Comparison of ENCODE assay signal across 9 mouse cellular contexts in the genomic region with DNA sequence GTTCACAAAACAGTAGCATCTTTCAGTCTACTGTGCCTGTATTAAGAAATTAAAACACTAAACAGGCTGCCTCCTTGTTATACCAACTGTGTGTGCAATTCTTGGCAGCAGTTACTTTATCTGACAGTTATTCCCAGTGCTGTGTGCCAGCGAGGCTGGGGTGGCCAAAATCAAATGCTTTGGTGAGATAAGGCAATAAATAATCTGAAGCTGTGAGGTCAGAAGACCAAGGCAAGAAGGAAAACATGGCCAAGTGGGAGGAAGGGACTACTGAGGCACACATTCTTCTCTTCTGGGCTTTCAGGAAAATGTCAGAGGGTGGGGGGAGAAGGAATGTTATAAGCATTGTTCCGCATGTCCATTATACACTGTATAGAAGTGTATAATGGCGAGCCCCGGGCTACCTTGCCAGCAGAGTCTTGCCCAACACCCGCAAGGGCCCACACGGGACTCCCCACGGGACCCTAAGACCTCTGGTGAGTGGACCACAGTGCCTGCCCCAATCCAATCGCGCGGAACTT. TPM values are rescaled to one million over a fixed set of nuclear protein-coding genes. Genes with fewer than 3 reads are reported as not detected.
DNase-seq lines count a peak whose midpoint lies in the region; ATAC-seq and TF ChIP-seq lines count a peak whose summit lies in the region.
"Had no signal": no experiment of that assay in that cellular context is flagged by ENCODE, and none has a peak within 500 bp of the region (broad histone marks: within the 10 kb centered on the region; RNA-seq: fewer than 3 reads in every experiment).

No protein-coding gene starts in this region.

- no peak overlapping the region for H3K4me2 ChIP-seq in stomach, embryonic 16.5 days (ENCODE audit: low read depth, low read length)
- H3K4me2 ChIP-seq in stomach, postnatal 0 days (replicated peaks; ENCODE audit: low read depth): no peak overlapping the region
- no peak overlapping the region for H3K4me2 ChIP-seq in intestine, embryonic 16.5 days (ENCODE audit: low read depth, low read length)

- no peak for ATAC-seq in stomach, embryonic 16.5 days (ENCODE audit: insufficient read depth, low FRiP score)
- no peak for ATAC-seq in stomach, postnatal 0 days (ENCODE audit: low FRiP score, low TSS enrichment)
- ATAC-seq in intestine, embryonic 16.5 days: no peak

- intact Hi-C loops in heart, postnatal 25 days (cut with DNase I): no loop called here
- intact Hi-C loops in heart, postnatal 14 days (cut with DNase I): no loop called here

- peak overlapping the region; percentile 38 for H3K27ac ChIP-seq in stomach, embryonic 16.5 days (ENCODE audit: low read length)
- H3K27ac ChIP-seq in stomach, postnatal 0 days (replicated peaks): no peak overlapping the region
- H3K27ac ChIP-seq in intestine, embryonic 16.5 days (ENCODE audit: low read length): no peak overlapping the region

- TF ChIP-seq CTCF in stomach, postnatal 0 days (IDR thresholded peaks at IDR 0.05; ENCODE audit: low read depth): no peak

- H3K4me1 ChIP-seq in stomach, embryonic 16.5 days (ENCODE audit: control insufficient read depth, insufficient read depth, low read length): no peaks in the 10 kb centered on the region; the same call in 1 of the 2 replicates
- no peaks in the 10 kb centered on the region for H3K4me1 ChIP-seq in stomach, postnatal 0 days (replicated peaks; ENCODE audit: control insufficient read depth, insufficient read depth)
- H3K4me1 ChIP-seq in intestine, embryonic 16.5 days (ENCODE audit: control insufficient read depth, insufficient read depth, low read length): no peaks in the 10 kb centered on the region

- no peaks in the 10 kb centered on the region for H3K27me3 ChIP-seq in stomach, embryonic 16.5 days (ENCODE audit: control insufficient read depth, insufficient read depth, low read length)
- no peaks in the 10 kb centered on the region for H3K27me3 ChIP-seq in stomach, postnatal 0 days (ENCODE audit: control insufficient read depth, insufficient read depth, low read length)
- H3K27me3 ChIP-seq in intestine, embryonic 16.5 days (replicated peaks; ENCODE audit: control insufficient read depth, insufficient read depth, low read length): no peaks in the 10 kb centered on the region

- no peak for TF ChIP-seq EP300 in stomach, postnatal 0 days (optimal IDR thresholded peaks at IDR 0.05)

- 79% methylated on average over 7 of the region's 10 CpGs for WGBS in stomach, embryonic 16.5 days
- 71% methylated on average over 7 of the region's 10 CpGs for WGBS in stomach, postnatal 0 days
- WGBS in intestine, embryonic 16.5 days: 87% methylated on average over 7 of the region's 10 CpGs

- H3K4me3 ChIP-seq in stomach, embryonic 16.5 days (replicated peaks; ENCODE audit: low read length): no peak overlapping the region
- H3K4me3 ChIP-seq in stomach, postnatal 0 days (ENCODE audit: low read depth, low read length): no peak overlapping the region
- no peak overlapping the region for H3K4me3 ChIP-seq in intestine, embryonic 16.5 days (ENCODE audit: low read length)
- H3K4me3 ChIP-seq: myocyte had no signal

- peak; percentile 63 to 68 for DNase-seq in heart, adult 18-20 months
- no peak for DNase-seq in heart, postnatal 25 days (ENCODE audit: low spot score)
- DNase-seq in stomach, postnatal 0 days (ENCODE audit: low spot score): no peak
- DNase-seq in heart, postnatal 14 days: peak; percentile 32 to 45
- DNase-seq in lung, postnatal 4 days: peak; percentile 18 to 62
- DNase-seq in frontal cortex, postnatal 25 days (ENCODE audit: low spot score in 2 of 2): no peak

- no peak overlapping the region for H3K9ac ChIP-seq in stomach, embryonic 16.5 days (ENCODE audit: low read length)
- no peak overlapping the region for H3K9ac ChIP-seq in stomach, postnatal 0 days (ENCODE audit: low read length)
- no peak overlapping the region for H3K9ac ChIP-seq in intestine, embryonic 16.5 days (ENCODE audit: low read depth, low read length)

- no peaks in the 10 kb centered on the region for H3K9me3 ChIP-seq in stomach, embryonic 16.5 days (replicated peaks; ENCODE audit: control insufficient read depth, low read length)
- H3K9me3 ChIP-seq in stomach, postnatal 0 days (ENCODE audit: control insufficient read depth, low read length): no peaks in the 10 kb centered on the region
- no peaks in the 10 kb centered on the region for H3K9me3 ChIP-seq in intestine, embryonic 16.5 days (ENCODE audit: control insufficient read depth, low read length)

- H3K36me3 ChIP-seq in stomach, embryonic 16.5 days (ENCODE audit: control insufficient read depth, insufficient read depth, low read length): no peaks in the 10 kb centered on the region
- no peaks in the 10 kb centered on the region for H3K36me3 ChIP-seq in stomach, postnatal 0 days (ENCODE audit: control insufficient read depth, insufficient read depth, low read length)
- H3K36me3 ChIP-seq in intestine, embryonic 16.5 days (ENCODE audit: control insufficient read depth, insufficient read depth, low read length): no peaks in the 10 kb centered on the region

RNA-seq across cellular contexts. Expression of a gene that starts 57.8 kb away (rescaled TPM):
- 10 to 100 TPM; 16.1 to 16.5 TPM for total RNA-seq in heart, adult 18-20 months (2021)
- 10 to 100 TPM; 18.1 to 20.4 TPM for total RNA-seq in heart, postnatal 25 days (2021)
- 50.3 and 52.1 TPM in 2 replicates for polyA plus RNA-seq in stomach, embryonic 16.5 days (2015; fragmentation: Nextera tagmentation; extraction: Ambion mirVana)
- 43.5 and 46.1 TPM in 2 replicates for polyA plus RNA-seq in stomach, postnatal 0 days (2015; fragmentation: Nextera tagmentation; extraction: Ambion mirVana)
- total RNA-seq in heart, postnatal 14 days (2021): 10 to 100 TPM; 20.8 to 22.1 TPM
- 47.2 and 51.7 TPM in 2 replicates for polyA plus RNA-seq in intestine, embryonic 16.5 days (2015; fragmentation: Nextera tagmentation; extraction: Ambion mirVana)

Comparison
In these comparisons a context has a peak if more than half of its experiments do, and no peak if none do; other contexts are left out.
1. DNase-seq: peak in heart, adult 18-20 months (2 of 2), heart, postnatal 14 days (2 of 2) and lung, postnatal 4 days (2 of 2); none in heart, postnatal 25 days (single experiment), stomach, postnatal 0 days (single experiment) and frontal cortex, postnatal 25 days (0 of 2).